Mouse (Mus musculus): ENCODE measurements around the gene Mag. TPM values are rescaled to one million over a fixed set of nuclear protein-coding genes. Genes with fewer than 3 reads are reported as not detected.

Gene Mag
- polyA plus RNA-seq, 1 experiment from 2014 or later: 0.34 TPM

DNA sequence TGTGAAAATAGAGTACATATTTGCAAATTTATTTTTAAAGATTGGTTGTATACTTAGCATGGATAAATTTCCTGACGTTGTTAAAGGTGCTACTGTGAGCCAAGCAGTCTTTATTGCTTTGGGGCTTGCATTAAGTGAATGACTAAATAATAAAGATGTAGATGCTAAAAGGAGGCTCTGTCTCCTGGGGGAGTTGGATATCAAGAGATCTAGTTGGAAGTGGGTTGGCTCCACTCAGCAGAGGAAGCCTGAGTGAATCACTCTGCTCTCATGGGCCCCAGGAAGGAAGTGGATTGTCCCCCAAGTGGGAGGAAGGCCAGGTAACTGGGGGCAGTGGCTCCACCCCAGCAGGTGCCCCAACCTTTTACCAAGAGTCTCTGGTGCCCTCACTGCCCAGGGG, 56.9 kb downstream of the Mag start:
- no peaks in the 10 kb centered on the region for H3K36me3 ChIP-seq (replicated peaks)
- H3K27ac ChIP-seq: no peak overlapping the region
- H3K9ac ChIP-seq: no peak overlapping the region
- no peak overlapping the region for H3K4me3 ChIP-seq (replicated peaks)
- WGBS: 64% methylated on average over 1 of the region's 1 CpGs
- peaks cover 11% of the 10 kb centered on the region; the same call in 1 of the 2 replicates for H3K27me3 ChIP-seq
- no peaks in the 10 kb centered on the region for H3K9me3 ChIP-seq
- 0 out of 2 replicates have a peak, but pooled peaks cover 4% of the 10 kb centered on the region for H3K4me1 ChIP-seq
- H3K4me2 ChIP-seq: no peak overlapping the region
- no peak for ATAC-seq (ENCODE audit: low FRiP score)

DNA sequence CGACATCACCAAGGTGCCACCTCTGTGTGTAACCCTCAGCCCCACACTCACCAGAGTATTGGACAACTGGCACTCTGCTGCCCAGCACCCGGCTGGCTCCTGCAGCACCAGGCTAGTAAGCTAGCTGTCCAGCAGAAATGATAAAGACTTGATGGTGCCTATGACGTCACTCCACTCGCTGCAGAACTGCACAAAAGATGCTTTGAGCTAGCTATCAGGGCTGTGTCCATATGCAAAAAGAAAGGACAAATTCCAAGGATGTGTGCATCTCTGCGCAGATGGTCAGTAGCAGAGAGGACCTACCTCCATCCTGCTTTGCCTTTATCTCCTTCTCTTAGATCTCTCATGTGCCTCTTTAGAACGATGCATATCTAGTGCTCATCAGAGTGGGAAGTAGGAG, 58.6 kb downstream of the Mag start, which contains the start of gene Ffar3:
Gene Ffar3, minus strand, starts transcription at position 101 of the 400 bp plus-strand sequence.
- Histone ChIP-seq H3K9me3 (no peaks in the 10 kb centered on the region), H3K27me3 (peaks cover 6% of the 10 kb centered on the region; the same call in 1 of the 2 replicates), H3K27ac (no peak within 1 kb of the TSS), H3K9ac (no peak within 1 kb of the TSS), H3K4me1 (0 out of 2 replicates have a peak, but pooled peaks cover 4% of the 10 kb centered on the region), H3K4me2 (no peak within 1 kb of the TSS), H3K4me3 (replicated peaks) (no peak within 1 kb of the TSS), H3K36me3 (replicated peaks) (no peaks in the 10 kb centered on the region)
- WGBS: 84% methylated on average over 6 of the region's 6 CpGs
- no peak for ATAC-seq (ENCODE audit: low FRiP score)

DNA sequence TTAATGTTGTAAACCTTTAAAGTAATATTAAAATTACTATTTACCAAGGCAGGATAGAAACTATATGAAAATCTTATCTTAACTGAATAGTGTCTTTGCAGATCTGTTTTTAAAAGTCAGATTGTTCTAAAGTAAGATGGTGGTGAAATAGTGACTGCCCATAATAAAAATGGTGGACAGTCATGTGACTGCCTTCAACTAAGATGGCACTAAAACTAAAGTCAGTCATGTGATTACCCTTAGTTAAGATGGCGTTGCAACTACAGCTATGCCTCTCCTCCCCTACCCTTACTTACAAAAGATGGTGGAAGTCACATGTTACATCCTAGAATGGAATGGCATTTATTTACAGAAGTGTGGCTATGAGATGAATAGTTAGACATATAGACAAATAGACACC, 63.3 kb downstream of the Mag start:
- Histone ChIP-seq H3K4me2 (no peak overlapping the region), H3K36me3 (replicated peaks) (no peaks in the 10 kb centered on the region), H3K27ac (no peak overlapping the region), H3K4me3 (replicated peaks) (no peak overlapping the region), H3K9me3 (no peaks in the 10 kb centered on the region), H3K27me3 (peaks cover under 1% of the 10 kb centered on the region; the same call in 1 of the 2 replicates), H3K4me1 (no peaks in the 10 kb centered on the region), H3K9ac (no peak overlapping the region)
- WGBS: 74% methylated on average over 1 of the region's 1 CpGs
- ATAC-seq (ENCODE audit: low FRiP score): no peak

Other genes with a start within 250 kb of the Mag start
- 63.7 and 64.5 TPM in 2 replicates for gene Haus5, start 249.9 kb downstream of the Mag start, polyA plus RNA-seq (2016; fragmentation: Nextera tagmentation; extraction: Ambion mirVana)
- gene Pmis2, start 243.3 kb downstream of the Mag start, polyA plus RNA-seq (2016; fragmentation: Nextera tagmentation; extraction: Ambion mirVana): not detected in 2 replicates
- gene 2200002J24Rik, start 215.9 kb downstream of the Mag start, polyA plus RNA-seq (2016; fragmentation: Nextera tagmentation; extraction: Ambion mirVana): 0.33 TPM in 1 of 2 replicates, not detected in the other
- 1.6 and 1.8 TPM in 2 replicates for gene Atp4a, start 202.7 kb downstream of the Mag start, polyA plus RNA-seq (2016; fragmentation: Nextera tagmentation; extraction: Ambion mirVana)
- gene Tmem147, start 185.3 kb downstream of the Mag start, polyA plus RNA-seq (2016; fragmentation: Nextera tagmentation; extraction: Ambion mirVana): 135 and 144 TPM in 2 replicates
- gene Gapdhs, start 171.2 kb downstream of the Mag start, polyA plus RNA-seq (2016; fragmentation: Nextera tagmentation; extraction: Ambion mirVana): 0.49 and 0.69 TPM in 2 replicates
- 1.5 and 2.0 TPM in 2 replicates for gene Sbsn, start 163.4 kb downstream of the Mag start, polyA plus RNA-seq (2016; fragmentation: Nextera tagmentation; extraction: Ambion mirVana)
- gene Dmkn, start 151.1 kb downstream of the Mag start, polyA plus RNA-seq (2016; fragmentation: Nextera tagmentation; extraction: Ambion mirVana): not detected in 2 replicates
- gene Krtdap, start 127.0 kb downstream of the Mag start, polyA plus RNA-seq (2016; fragmentation: Nextera tagmentation; extraction: Ambion mirVana): not detected in 2 replicates
- not detected in 2 replicates for gene Ffar2, start 91.1 kb downstream of the Mag start, polyA plus RNA-seq (2016; fragmentation: Nextera tagmentation; extraction: Ambion mirVana)
- gene Ffar3, start 58.7 kb downstream of the Mag start, polyA plus RNA-seq (2016; fragmentation: Nextera tagmentation; extraction: Ambion mirVana): not detected in 2 replicates
- gene Ffar1, start 53.3 kb downstream of the Mag start, polyA plus RNA-seq (2016; fragmentation: Nextera tagmentation; extraction: Ambion mirVana): not detected in 2 replicates
- not detected in 2 replicates for gene Cd22, start 34.5 kb downstream of the Mag start, polyA plus RNA-seq (2016; fragmentation: Nextera tagmentation; extraction: Ambion mirVana)
- gene Hamp2, start 9.8 kb upstream of the Mag start, polyA plus RNA-seq (2016; fragmentation: Nextera tagmentation; extraction: Ambion mirVana): not detected in 2 replicates
- not detected in 2 replicates for gene Hamp, start 29.2 kb upstream of the Mag start, polyA plus RNA-seq (2016; fragmentation: Nextera tagmentation; extraction: Ambion mirVana)
- gene Usf2, start 41.9 kb upstream of the Mag start, polyA plus RNA-seq (2016; fragmentation: Nextera tagmentation; extraction: Ambion mirVana): 26.4 and 27.3 TPM in 2 replicates
- gene Lsr, start 58.6 kb upstream of the Mag start, polyA plus RNA-seq (2016; fragmentation: Nextera tagmentation; extraction: Ambion mirVana): 24.1 and 26.4 TPM in 2 replicates
- gene Fam187b, start 58.9 kb upstream of the Mag start, polyA plus RNA-seq (2016; fragmentation: Nextera tagmentation; extraction: Ambion mirVana): 0.82 and 1.2 TPM in 2 replicates
- 7.6 and 9.2 TPM in 2 replicates for gene Fxyd5, start 127.6 kb upstream of the Mag start, polyA plus RNA-seq (2016; fragmentation: Nextera tagmentation; extraction: Ambion mirVana)
- gene Fxyd7, start 136.6 kb upstream of the Mag start, polyA plus RNA-seq (2016; fragmentation: Nextera tagmentation; extraction: Ambion mirVana): 10.5 and 14.3 TPM in 2 replicates
- 4.0 and 6.5 TPM in 2 replicates for gene Fxyd1, start 142.3 kb upstream of the Mag start, polyA plus RNA-seq (2016; fragmentation: Nextera tagmentation; extraction: Ambion mirVana)
- gene Lgi4, start 144.5 kb upstream of the Mag start, polyA plus RNA-seq (2016; fragmentation: Nextera tagmentation; extraction: Ambion mirVana): 0.29 and 0.37 TPM in 2 replicates
- gene Fxyd3, start 161.8 kb upstream of the Mag start, polyA plus RNA-seq (2016; fragmentation: Nextera tagmentation; extraction: Ambion mirVana): 1.1 and 1.3 TPM in 2 replicates
- 0.49 and 0.67 TPM in 2 replicates for gene Hpn, start 200.4 kb upstream of the Mag start, polyA plus RNA-seq (2016; fragmentation: Nextera tagmentation; extraction: Ambion mirVana)
- 1.1 and 1.3 TPM in 2 replicates for gene Scn1b, start 212.1 kb upstream of the Mag start, polyA plus RNA-seq (2016; fragmentation: Nextera tagmentation; extraction: Ambion mirVana)
- gene Gramd1a, start 241.0 kb upstream of the Mag start, polyA plus RNA-seq (2016; fragmentation: Nextera tagmentation; extraction: Ambion mirVana): 155 and 174 TPM in 2 replicates